Mouse (Mus musculus) G1E (cell line): ENCODE data around the gene Dscaml1. TPM values are rescaled to one million over a fixed set of nuclear protein-coding genes. Genes with fewer than 3 reads are reported as not detected.

Source experiments
- ATAC-seq: 2 replicates; pipeline ENCODE4 v1.8.0; 2016; ENCODE audit warnings: mild to moderate bottlenecking; ENCODE audit not compliant: insufficient number of reproducible peaks, poor library complexity, low FRiP score, severe bottlenecking; ENCODE audit errors: extremely low read depth
- DNase-seq: peaks from one replicate; pipeline ENCODE4 v3.0.0; 2012; ENCODE audit warnings: low spot score
- H3K27me3 ChIP-seq: 2 replicates; pipeline ENCODE4 v1.6.1; 2012; ENCODE audit warnings: mild to moderate bottlenecking, low read length, inconsistent platforms; ENCODE audit not compliant: insufficient read depth
- H3K36me3 ChIP-seq: replicated peaks from 2 replicates; pipeline ENCODE3; 2012; ENCODE audit warnings: mild to moderate bottlenecking, inconsistent platforms
- H3K4me1 ChIP-seq: 2 replicates; pipeline ENCODE4 v1.6.1; 2012; ENCODE audit warnings: low read depth, low read length, inconsistent platforms, mixed read lengths; ENCODE audit not compliant: insufficient read depth
- H3K4me3 ChIP-seq: 2 replicates; pipeline ENCODE4 v1.5.1; 2012; ENCODE audit warnings: low read depth, mild to moderate bottlenecking, inconsistent platforms, low read length, moderate library complexity, mixed read lengths
- H3K9me3 ChIP-seq: replicated peaks from 2 replicates; pipeline ENCODE4 v1.6.1; 2012; ENCODE audit warnings: inconsistent platforms
- CTCF ChIP-seq: IDR thresholded peaks from 2 replicates; pipeline ENCODE4 v1.5.1; 2012; ENCODE audit warnings: low read depth, low read length, inconsistent platforms, mixed read lengths
- GATA1 ChIP-seq: IDR thresholded peaks from 2 replicates; pipeline ENCODE4 v1.6.1; 2012; ENCODE audit warnings: borderline replicate concordance, low read length, inconsistent platforms, mixed read lengths
- GATA2 ChIP-seq: IDR thresholded peaks from 2 replicates; pipeline ENCODE4 v1.6.1; 2012; ENCODE audit warnings: low read depth, low read length, inconsistent platforms, borderline replicate concordance
- POLR2AphosphoS5 ChIP-seq: IDR thresholded peaks from 2 replicates; pipeline ENCODE4 v1.6.1; 2012; ENCODE audit warnings: low read depth, low read length, inconsistent platforms; ENCODE audit not compliant: insufficient replicate concordance
- TAL1 ChIP-seq: conservative IDR thresholded peaks from 2 replicates; pipeline ENCODE4 v1.6.1; 2012; ENCODE audit warnings: low read depth, low read length, inconsistent platforms, mixed read lengths
- polyA plus RNA-seq: library from polyadenylated mRNA; stranded (reverse); fragments of >175 nt; gene quantifications from 2 replicates; pipeline ENCODE4 v1.2.3, GENCODE M21; 2012
- total RNA-seq, 2 experiments: library from RNA; stranded (forward) in 1 of 2; stranded (reverse) in 1 of 2; fragments of 200-1000 nt in 1 of 2; fragments of >200 nt in 1 of 2; fragmentation: Nextera tagmentation in 1 of 2; gene quantifications; 2 replicates each; pipeline ENCODE4 v1.2.3; 2014 to 2017

Gene Dscaml1
- total and polyA plus RNA-seq, 3 experiments: 0.22 TPM; not detected in 2

- Histone ChIP-seq H3K4me1 (no peaks in the 10 kb centered on the region), H3K27me3 (no peaks in the 10 kb centered on the region), H3K36me3 (no peaks in the 10 kb centered on the region), H3K9me3 (no peaks in the 10 kb centered on the region), H3K4me3 (no peak overlapping the region)
- DNase-seq: no peak
- ATAC-seq: no peak
- TF ChIP-seq GATA1 (no peak), CTCF (no peak), TAL1 (no peak), GATA2 (no peak), POLR2AphosphoS5 (no peak)
Measured at GRCm38 (mm10) chr9:45454032-45454431, 27.6 kb downstream of the Dscaml1 start.

GRCm38 (mm10) chr9:45454889-45455610 lies 28.6 kb downstream of the Dscaml1 start:
- Histone ChIP-seq H3K36me3 (no peaks in the 10 kb centered on the region), H3K27me3 (no peaks in the 10 kb centered on the region), H3K9me3 (no peaks in the 10 kb centered on the region), H3K4me3 (no peak overlapping the region), H3K4me1 (no peaks in the 10 kb centered on the region)
- DNase-seq: no peak
- no peak for TF ChIP-seq GATA1
- TF ChIP-seq POLR2AphosphoS5: no peak
- TF ChIP-seq CTCF: no peak
- TF ChIP-seq GATA2: no peak
- no peak for TF ChIP-seq TAL1
- no peak for ATAC-seq

- H3K36me3 ChIP-seq: no peaks in the 10 kb centered on the region
- no peak overlapping the region for H3K4me3 ChIP-seq
- no peak for ATAC-seq
- no peak for DNase-seq
- no peaks in the 10 kb centered on the region for H3K27me3 ChIP-seq
- H3K4me1 ChIP-seq: no peaks in the 10 kb centered on the region
- no peak for TF ChIP-seq TAL1
- TF ChIP-seq POLR2AphosphoS5: no peak
- TF ChIP-seq GATA1: no peak
- no peak for TF ChIP-seq CTCF
- no peak for TF ChIP-seq GATA2
- no peaks in the 10 kb centered on the region for H3K9me3 ChIP-seq
Measured at GRCm38 (mm10) chr9:45457200-45457599, 30.8 kb downstream of the Dscaml1 start.

GRCm38 (mm10) chr9:45458363-45458762 lies 31.9 kb downstream of the Dscaml1 start:
- H3K4me3 ChIP-seq: no peak overlapping the region
- H3K9me3 ChIP-seq: no peaks in the 10 kb centered on the region
- no peak for ATAC-seq
- no peaks in the 10 kb centered on the region for H3K27me3 ChIP-seq
- no peak for TF ChIP-seq TAL1
- no peak for TF ChIP-seq GATA1
- no peak for TF ChIP-seq CTCF
- TF ChIP-seq GATA2: no peak
- TF ChIP-seq POLR2AphosphoS5: no peak
- no peaks in the 10 kb centered on the region for H3K36me3 ChIP-seq
- DNase-seq: no peak
- H3K4me1 ChIP-seq: no peaks in the 10 kb centered on the region

GRCm38 (mm10) chr9:45465396-45466019 lies 39.1 kb downstream of the Dscaml1 start:
- no peaks in the 10 kb centered on the region for H3K9me3 ChIP-seq
- no peak for ATAC-seq
- H3K4me1 ChIP-seq: no peaks in the 10 kb centered on the region
- H3K4me3 ChIP-seq: no peak overlapping the region
- no peak for TF ChIP-seq GATA2
- DNase-seq: no peak
- H3K27me3 ChIP-seq: no peaks in the 10 kb centered on the region
- no peaks in the 10 kb centered on the region for H3K36me3 ChIP-seq

- no peak for TF ChIP-seq GATA1
- TF ChIP-seq GATA2: no peak
- TF ChIP-seq POLR2AphosphoS5: no peak
- no peaks in the 10 kb centered on the region for H3K27me3 ChIP-seq
- H3K4me3 ChIP-seq: no peak overlapping the region
- no peak for ATAC-seq
- H3K4me1 ChIP-seq: no peaks in the 10 kb centered on the region
- no peaks in the 10 kb centered on the region for H3K36me3 ChIP-seq
- DNase-seq: no peak
- no peaks in the 10 kb centered on the region for H3K9me3 ChIP-seq
Measured at GRCm38 (mm10) chr9:45468235-45468634, 41.8 kb downstream of the Dscaml1 start.
